Mouse (Mus musculus): ENCODE measurements around the gene Nup214.

- TF ChIP-seq CTCF (IDR thresholded peaks at IDR 0.05; ENCODE audit: control insufficient read depth, insufficient read depth, low read length) (no peak), POLR2A (IDR thresholded peaks at IDR 0.05; ENCODE audit: borderline replicate concordance, control insufficient read depth, low read depth, low read length) (no peak)
These were observed 81.2 kb downstream of the Nup214 start for GRCm38 (mm10) chr2:32055357-32055965.
